ENCODE assay signal across 21 mouse cellular contexts in genomic region chr7:98427115-98427835, GRCm38 (mm10). TPM values are rescaled to one million over a fixed set of nuclear protein-coding genes. Genes with fewer than 3 reads are reported as not detected.
A peak's percentile ranks its signal among the peaks of the same experiment; 100 is the strongest.
DNase-seq lines count a peak whose midpoint lies in the region; ATAC-seq and TF ChIP-seq lines count a peak whose summit lies in the region.
"Had no signal": no experiment of that assay in that cellular context is flagged by ENCODE, and none has a peak within 500 bp of the region (broad histone marks: within the 10 kb centered on the region; RNA-seq: fewer than 3 reads in every experiment).

No protein-coding gene starts in this region.

- no peak overlapping the region for H3K4me2 ChIP-seq in kidney, postnatal 0 days (ENCODE audit: low read length)
- H3K4me2 ChIP-seq: heart, embryonic 12.5 days; limb, embryonic 15.5 days had no signal

- no peaks in the 10 kb centered on the region for H3K4me1 ChIP-seq in kidney, postnatal 0 days (replicated peaks; ENCODE audit: insufficient read depth, low read length)
- H3K4me1 ChIP-seq: megakaryocyte, embryonic 14.5 days had no signal

- H3K9ac ChIP-seq in kidney, postnatal 0 days (ENCODE audit: low read depth, low read length) = no peak overlapping the region
- H3K9ac ChIP-seq: heart, embryonic 12.5 days; limb, embryonic 15.5 days; liver, postnatal 0 days had no signal

- H3K79me2 ChIP-seq in macrophage (ENCODE audit: inconsistent target) = no peaks in the 10 kb centered on the region

- no peaks in the 10 kb centered on the region for H3K36me3 ChIP-seq in kidney, postnatal 0 days (ENCODE audit: insufficient read depth, low read length)
- no peaks in the 10 kb centered on the region for H3K36me3 ChIP-seq in macrophage (ENCODE audit: inconsistent target)
- H3K36me3 ChIP-seq: heart, embryonic 12.5 days; limb, embryonic 15.5 days had no signal

- no peak overlapping the region for H3K27ac ChIP-seq in kidney, postnatal 0 days
- peak overlapping the region; percentile 21 for H3K27ac ChIP-seq in macrophage
- H3K27ac ChIP-seq: layer of hippocampus, adult 2 months; limb, embryonic 15.5 days had no signal

- 74% methylated on average over 11 of the region's 11 CpGs for WGBS in kidney, postnatal 0 days
- WGBS in macrophage (ENCODE audit: missing documents) = 38% methylated on average over 11 of the region's 11 CpGs

- no peaks in the 10 kb centered on the region for H3K27me3 ChIP-seq in kidney, postnatal 0 days (ENCODE audit: insufficient read depth, low read length)
- H3K27me3 ChIP-seq: heart, embryonic 12.5 days; limb, embryonic 15.5 days had no signal

- no peak for ATAC-seq in kidney, postnatal 0 days (replicated peaks; ENCODE audit: low FRiP score, low read depth)
- ATAC-seq: inflammation-experienced regulatory T-cells, adult 6 months; liver, postnatal 0 days had no signal

- peak; percentile 17 for DNase-seq in kidney, postnatal 0 days (ENCODE audit: low spot score)
- DNase-seq in kidney, adult 9 months = no peak
- DNase-seq in MEL-GATA-1-ER (ENCODE audit: extremely low read depth, low read depth) = peak; percentile 80
- DNase-seq in brain, adult 2 months (ENCODE audit: low read depth, low spot score) = peak; percentile 10
- DNase-seq in embryo, embryonic 11 days = no peak
- no peak for DNase-seq in cerebellum, adult 11-12 months
- no peak for DNase-seq in B cell, adult 2 months
- DNase-seq: cerebellum, postnatal 25 days; heart, postnatal 4 days; liver, postnatal 0 days had no signal

- H3K9me3 ChIP-seq in kidney, postnatal 0 days (replicated peaks; ENCODE audit: low read length) = no peaks in the 10 kb centered on the region
- H3K9me3 ChIP-seq: heart, embryonic 12.5 days; limb, embryonic 15.5 days had no signal

- no peak overlapping the region for H3K4me3 ChIP-seq in kidney, postnatal 0 days (replicated peaks; ENCODE audit: low read depth, low read length)
- no peak overlapping the region for H3K4me3 ChIP-seq in macrophage (ENCODE audit: inconsistent target)
- H3K4me3 ChIP-seq: heart, embryonic 12.5 days; layer of hippocampus, adult 2 months; limb, embryonic 15.5 days; megakaryocyte, embryonic 14.5 days had no signal

- TF ChIP-seq CTCF in kidney, postnatal 0 days (IDR thresholded peaks at IDR 0.05; ENCODE audit: low read depth) = no peak

RNA-seq across cellular contexts. Expression of gene Gucy2d, which starts 12.9 kb away (rescaled TPM):
- polyA plus RNA-seq in kidney, postnatal 0 days (2015; fragmentation: Nextera tagmentation; extraction: Ambion mirVana) = not detected in 2 replicates
- total RNA-seq in macrophage (2018; cell fraction: chromatin; rRNA removed) = not detected
- total RNA-seq in macrophage (2018; cell fraction: cytosol; rRNA removed) = not detected
- not detected for total RNA-seq in macrophage (2018; cell fraction: nucleus; rRNA removed)
- not detected in 3 replicates for polyA plus RNA-seq in macrophage (2018)
- total RNA-seq: adrenal gland, adult 18-20 months; heart, postnatal 4 days; layer of hippocampus, adult 2 months had no signal
- polyA plus RNA-seq: embryonic facial prominence, embryonic 11.5 days; heart, embryonic 12.5 days; inflammation-experienced regulatory T-cells, adult 6 months; kidney, embryonic 16.5 days; limb, embryonic 15.5 days; liver, postnatal 0 days; stomach, embryonic 14.5 days; thymus, postnatal 0 days had no signal

Comparison
In these comparisons a context has a peak if more than half of its experiments do, and no peak if none do; other contexts are left out.
1. DNase-seq: peak in kidney, postnatal 0 days (single experiment), MEL-GATA-1-ER (single experiment) and brain, adult 2 months (single experiment); none in kidney, adult 9 months (single experiment), embryo, embryonic 11 days (single experiment), cerebellum, adult 11-12 months (single experiment) and B cell, adult 2 months (0 of 2).